ENCODE assay signal across 23 mouse cellular contexts in genomic region chr9:76881830-76882229, GRCm38 (mm10).
"Had no signal": no experiment of that assay in that cellular context is flagged by ENCODE, and none has a peak within 500 bp of the region (broad histone marks: within the 10 kb centered on the region; RNA-seq: fewer than 3 reads in every experiment).

No protein-coding gene starts in this region.

- H3K9ac ChIP-seq: limb, embryonic 12.5 days; limb, embryonic 15.5 days; liver, embryonic 12.5 days; liver, embryonic 15.5 days; lung, embryonic 15.5 days; midbrain, embryonic 13.5 days; neural tube, embryonic 12.5 days; neural tube, embryonic 15.5 days; stomach, embryonic 15.5 days had no signal

- H3K27me3 ChIP-seq: limb, embryonic 12.5 days; limb, embryonic 15.5 days; liver, embryonic 12.5 days; liver, embryonic 15.5 days; lung, embryonic 15.5 days; midbrain, embryonic 13.5 days; neural tube, embryonic 12.5 days; neural tube, embryonic 15.5 days; stomach, embryonic 15.5 days had no signal

- H3K9me3 ChIP-seq: limb, embryonic 15.5 days; liver, embryonic 12.5 days; liver, embryonic 15.5 days; lung, embryonic 15.5 days; midbrain, embryonic 13.5 days; neural tube, embryonic 12.5 days; neural tube, embryonic 15.5 days; stomach, embryonic 15.5 days had no signal

- H3K36me3 ChIP-seq: limb, embryonic 12.5 days; limb, embryonic 15.5 days; liver, embryonic 12.5 days; liver, embryonic 15.5 days; lung, embryonic 15.5 days; midbrain, embryonic 13.5 days; neural tube, embryonic 12.5 days; neural tube, embryonic 15.5 days; stomach, embryonic 15.5 days had no signal

- ATAC-seq: liver, embryonic 12.5 days; midbrain, embryonic 13.5 days had no signal

- H3K4me1 ChIP-seq: limb, embryonic 12.5 days; limb, embryonic 15.5 days; liver, embryonic 12.5 days; liver, embryonic 15.5 days; lung, embryonic 15.5 days; midbrain, embryonic 13.5 days; neural tube, embryonic 12.5 days; neural tube, embryonic 15.5 days; stomach, embryonic 15.5 days had no signal

- H3K4me3 ChIP-seq: layer of hippocampus, adult 2 months; limb, embryonic 12.5 days; limb, embryonic 15.5 days; liver, embryonic 12.5 days; liver, embryonic 15.5 days; lung, embryonic 15.5 days; midbrain, embryonic 13.5 days; neural tube, embryonic 12.5 days; neural tube, embryonic 15.5 days; stomach, embryonic 15.5 days had no signal

- H3K4me2 ChIP-seq: limb, embryonic 12.5 days; limb, embryonic 15.5 days; liver, embryonic 12.5 days; liver, embryonic 15.5 days; lung, embryonic 15.5 days; midbrain, embryonic 13.5 days; neural tube, embryonic 12.5 days; neural tube, embryonic 15.5 days; stomach, embryonic 15.5 days had no signal

- H3K27ac ChIP-seq: layer of hippocampus, adult 2 months; limb, embryonic 12.5 days; limb, embryonic 15.5 days; liver, embryonic 12.5 days; liver, embryonic 15.5 days; lung, embryonic 15.5 days; midbrain, embryonic 13.5 days; neural tube, embryonic 12.5 days; neural tube, embryonic 15.5 days; stomach, embryonic 15.5 days had no signal

- DNase-seq: kidney, adult 18-20 months; kidney, adult 9 months; kidney, postnatal 14 days; layer of hippocampus, adult 9-11 months; layer of hippocampus, postnatal 36 days; left cerebral cortex, postnatal 4 days; lung, adult 18-20 months; lung, postnatal 14 days; lung, postnatal 4 days; right cerebral cortex, adult 18-20 months; right cerebral cortex, postnatal 14 days; spleen, adult 18-20 months; thymus, postnatal 25 days had no signal
